Mouse (Mus musculus): ENCODE results near the gene Stam.

The Stam gene

DNA sequence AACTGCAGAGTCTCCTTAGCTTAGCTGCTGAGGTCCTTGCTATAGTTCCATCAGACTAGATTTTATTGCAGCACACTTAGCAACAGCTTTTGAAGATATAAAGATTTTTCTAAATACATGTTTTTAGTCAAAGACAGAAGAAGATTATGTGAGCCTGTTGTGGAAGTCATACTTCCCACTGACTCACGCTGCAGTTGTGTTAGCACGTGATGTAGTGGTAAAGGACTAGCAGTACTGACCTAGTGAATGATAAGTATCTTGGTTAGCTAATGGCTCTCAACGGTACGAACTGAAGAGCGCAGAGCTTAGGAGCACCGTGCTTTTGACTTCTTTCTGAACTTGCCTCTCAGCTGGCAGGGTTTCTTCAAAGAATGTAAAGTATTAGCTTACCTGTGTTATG, 52.5 kb downstream of the Stam start:
- no peak for DNase-seq (ENCODE audit: low spot score in 2 of 2)

DNA sequence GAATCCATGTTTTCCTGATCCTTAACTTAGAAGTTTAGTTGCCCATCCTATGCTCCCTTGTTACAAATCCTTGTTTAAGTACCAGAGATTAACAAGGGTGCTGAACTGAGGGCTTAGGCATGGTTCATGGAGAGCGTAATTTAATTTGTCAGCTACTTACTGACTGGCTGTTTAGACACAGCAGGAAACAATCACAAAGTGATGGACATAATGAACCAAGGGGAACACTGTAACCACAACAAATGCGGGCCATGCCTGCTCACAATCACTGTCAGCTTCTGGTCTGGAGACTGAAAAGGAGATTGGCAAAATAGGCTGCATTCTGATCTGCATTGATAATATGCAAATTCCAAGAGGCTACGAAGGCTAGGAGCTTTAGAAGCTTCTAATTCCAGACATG, 53.7 kb downstream of the Stam start:
- no peak for DNase-seq (ENCODE audit: low spot score in 2 of 2)

DNA sequence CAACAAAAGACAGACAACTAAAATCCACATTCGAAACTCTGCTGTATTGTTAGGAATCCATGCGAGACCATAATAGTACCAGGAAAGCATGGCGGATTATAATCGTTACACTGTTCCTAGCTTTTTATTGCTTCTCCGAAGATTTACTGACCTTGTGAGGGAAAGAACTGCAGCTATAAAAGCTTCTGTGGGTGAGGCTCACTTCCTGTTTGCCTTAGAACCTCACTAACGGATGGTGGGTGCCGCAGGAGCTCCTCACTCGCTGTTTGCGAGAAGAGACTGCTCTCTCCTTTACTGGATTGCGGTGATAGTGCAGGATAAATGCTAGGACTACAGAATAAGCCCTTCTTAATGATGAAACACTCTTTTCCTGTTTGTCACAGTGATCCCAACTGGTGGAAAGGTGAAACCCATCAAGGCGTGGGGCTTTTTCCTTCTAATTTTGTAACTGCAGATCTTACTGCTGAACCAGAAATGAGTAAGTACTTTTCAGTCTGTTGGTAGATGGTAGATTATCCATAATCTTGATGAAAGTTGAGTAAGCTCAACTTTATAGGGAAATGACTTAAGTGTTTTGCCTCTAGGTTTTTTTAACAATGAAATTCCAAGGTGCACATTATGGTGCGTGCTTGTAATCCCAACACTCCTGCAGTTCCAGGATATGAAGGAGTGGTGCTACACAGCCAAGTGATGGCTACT, 56.9 kb downstream of the Stam start:
- peak; percentile 9 to 10 for DNase-seq (ENCODE audit: low spot score in 2 of 2)

DNA sequence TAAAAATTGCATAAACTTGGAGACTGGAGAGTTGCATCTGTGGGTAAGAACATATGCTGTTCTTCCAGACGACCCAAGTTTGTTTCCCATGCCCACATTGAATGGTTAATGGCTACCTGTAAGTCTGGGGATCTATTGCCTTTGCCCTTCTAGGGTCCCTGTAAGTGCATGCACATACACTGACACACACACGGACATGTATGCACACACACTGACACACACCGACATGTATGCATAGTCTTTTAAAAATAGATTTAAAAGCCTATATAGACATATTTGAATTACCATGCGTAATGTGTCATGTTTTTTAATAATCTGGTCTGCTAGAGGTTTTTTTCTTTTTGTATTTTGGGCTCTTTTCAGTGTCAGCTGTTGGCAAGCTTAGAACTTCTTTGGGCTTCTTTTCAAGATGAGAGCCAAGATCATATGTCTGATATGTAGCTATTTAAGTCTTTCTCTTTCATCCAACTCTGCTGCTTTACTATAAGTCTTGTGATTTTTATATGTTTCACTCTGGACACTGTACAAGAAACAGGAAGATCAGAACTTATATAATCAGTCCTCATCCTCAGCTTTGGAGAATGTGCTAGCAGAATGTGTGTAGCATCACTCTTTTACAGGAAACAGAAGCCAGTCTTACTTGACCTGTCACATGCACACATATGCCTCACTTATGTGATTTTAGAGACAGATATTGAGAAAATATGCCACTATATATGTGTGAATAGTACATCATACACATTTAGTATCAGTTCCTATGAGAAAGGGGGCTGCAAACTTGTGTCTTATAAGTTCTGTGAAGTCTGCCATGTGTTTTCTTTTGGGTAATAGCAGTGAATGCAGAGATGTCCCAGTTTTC, 58.8 kb downstream of the Stam start:
- DNase-seq (ENCODE audit: low spot score in 2 of 2), result no peak

DNA sequence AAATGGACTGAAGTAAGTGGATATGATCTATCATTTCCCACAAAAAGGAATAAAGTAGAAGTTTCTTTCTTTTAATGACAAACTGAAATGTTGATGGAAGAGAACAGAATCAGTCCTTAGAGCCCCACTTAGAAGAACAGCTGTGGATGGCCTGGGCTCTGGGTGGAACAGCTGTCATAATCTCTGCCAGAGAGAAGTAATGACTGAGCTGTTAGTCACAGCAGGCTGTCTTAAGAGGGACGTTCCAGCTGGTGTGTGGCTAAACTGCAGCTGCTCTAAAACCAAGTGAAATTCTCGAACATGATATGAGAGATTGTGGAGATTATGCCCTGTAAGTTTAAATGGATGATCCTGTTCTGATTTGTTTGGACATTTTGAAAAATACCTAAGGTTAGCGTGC, 63.0 kb downstream of the Stam start:
- DNase-seq (ENCODE audit: low spot score in 2 of 2), result no peak

DNA sequence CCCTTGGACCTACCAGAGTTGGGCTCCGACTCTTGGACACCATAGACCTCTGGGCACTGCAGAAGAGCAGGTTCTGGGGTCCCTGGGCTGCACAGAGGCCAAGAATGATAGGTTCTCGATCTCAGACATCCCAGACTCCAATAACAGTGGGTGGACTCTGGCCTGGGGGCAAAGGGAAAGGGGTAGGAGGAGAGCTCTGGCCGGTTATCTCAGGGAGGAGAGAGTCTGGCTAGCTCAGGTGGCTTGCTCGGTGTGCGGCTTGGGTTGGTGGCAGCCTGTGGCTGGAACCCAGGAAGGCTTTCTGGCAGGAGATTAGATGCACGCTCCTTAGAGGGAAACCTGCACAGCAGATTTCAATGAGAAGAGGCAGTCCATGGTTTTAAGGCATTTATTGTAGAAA, 65.7 kb downstream of the Stam start:
- no peak for DNase-seq (ENCODE audit: low spot score in 2 of 2)

DNA sequence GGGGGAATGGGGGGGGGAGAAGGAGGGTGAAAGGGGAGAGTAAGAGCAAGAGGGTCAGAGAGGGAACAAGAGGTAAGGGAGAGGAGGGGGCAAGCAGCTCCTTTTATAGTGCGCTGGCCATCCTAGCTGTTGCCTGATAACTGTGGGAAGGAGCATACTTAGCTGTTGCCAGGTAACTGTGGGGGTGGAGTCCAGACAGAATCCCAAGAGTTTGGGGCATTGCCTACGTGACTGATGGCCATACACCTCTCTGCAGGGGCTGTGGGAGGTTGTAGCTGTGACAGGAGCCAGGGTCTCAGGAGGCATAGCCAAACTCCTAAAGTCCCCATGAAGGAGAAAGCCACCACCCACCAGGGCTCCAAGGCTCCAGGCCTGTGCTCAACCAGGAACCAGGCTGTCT, 66.1 kb downstream of the Stam start:
- no peak for DNase-seq (ENCODE audit: low spot score in 2 of 2)

DNA sequence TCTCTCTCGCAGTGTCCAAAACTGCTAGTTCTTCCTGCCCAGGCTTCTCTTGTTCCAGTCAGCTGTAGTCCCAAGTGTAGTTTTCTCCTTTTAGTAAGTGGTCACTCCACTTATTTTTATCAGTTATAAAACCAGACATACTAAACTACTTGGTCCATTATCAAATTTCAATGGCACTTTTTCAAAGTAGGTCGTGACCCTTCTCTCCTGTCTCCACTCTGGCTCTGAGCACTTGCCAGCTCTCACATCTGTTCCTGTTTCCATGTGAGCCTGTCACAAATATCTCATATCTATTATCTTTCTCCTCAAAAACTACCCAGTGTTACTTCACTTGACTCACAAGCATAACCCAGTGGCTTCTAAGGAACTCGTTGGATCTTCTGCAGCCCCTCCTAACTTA, 71.4 kb downstream of the Stam start:
- no peak for DNase-seq (ENCODE audit: low spot score in 2 of 2)

DNA sequence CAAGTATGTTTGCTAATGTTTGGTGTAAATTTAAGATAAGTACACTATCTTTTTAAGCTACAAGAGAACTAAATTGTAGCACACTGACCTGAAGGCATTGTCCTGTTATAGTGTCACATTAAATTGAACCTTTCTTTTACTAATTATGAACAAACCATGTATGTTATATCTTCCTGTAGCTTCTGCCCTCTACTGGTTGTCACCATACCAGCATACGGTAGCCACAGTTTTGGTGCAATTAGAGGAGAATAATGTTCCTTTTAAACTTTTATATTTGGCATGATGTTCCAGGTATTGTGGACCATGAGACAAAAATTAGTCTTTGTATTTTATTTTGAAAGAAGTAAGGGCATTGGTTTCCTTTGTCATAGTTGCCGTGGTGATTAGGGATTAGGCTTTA, 73.0 kb downstream of the Stam start:
- no peak for DNase-seq (ENCODE audit: low spot score in 2 of 2)

DNA sequence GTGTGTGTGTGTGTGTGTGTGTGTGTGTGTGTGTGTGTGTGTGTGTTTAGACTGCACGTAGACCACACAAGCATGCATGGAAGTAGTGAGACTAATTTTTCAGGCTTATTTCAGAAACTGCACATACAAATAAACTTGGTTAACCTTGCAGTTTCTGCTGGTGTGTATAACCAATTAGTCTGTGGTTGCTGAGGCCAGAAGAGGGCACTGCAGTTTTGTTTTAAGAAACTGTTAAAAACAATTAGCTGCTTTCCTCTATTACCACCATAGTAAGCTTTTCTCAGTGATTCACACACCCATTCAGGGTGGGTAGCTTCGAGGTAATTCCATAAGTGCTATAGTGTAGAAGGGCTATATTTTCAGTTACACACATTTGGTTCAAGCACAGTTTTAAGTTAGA, 76.9 kb downstream of the Stam start:
- peak in 1 of 2 experiments; percentile 11 for DNase-seq (ENCODE audit: low spot score in 2 of 2)

DNA sequence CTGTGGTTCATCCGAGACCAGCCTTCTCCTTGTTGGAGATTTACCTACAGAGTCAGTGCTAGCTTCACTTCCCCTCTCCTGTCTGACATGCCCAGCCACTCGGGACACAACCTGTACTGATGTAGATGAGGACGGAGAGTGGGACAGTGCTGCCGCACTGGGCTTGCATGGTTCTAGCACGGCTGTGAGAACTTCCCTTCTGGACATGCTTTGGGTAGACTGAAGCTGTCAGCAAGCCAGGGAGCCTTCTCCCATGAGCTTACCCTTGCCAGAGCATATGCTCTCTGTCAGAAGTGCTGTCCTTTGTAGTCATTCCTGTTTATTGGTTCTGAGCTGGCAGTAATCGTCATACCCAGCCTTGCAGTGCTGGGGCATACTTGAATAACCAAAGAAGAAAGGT, 78.0 kb downstream of the Stam start:
- DNase-seq (ENCODE audit: low spot score in 2 of 2), result no peak

DNA sequence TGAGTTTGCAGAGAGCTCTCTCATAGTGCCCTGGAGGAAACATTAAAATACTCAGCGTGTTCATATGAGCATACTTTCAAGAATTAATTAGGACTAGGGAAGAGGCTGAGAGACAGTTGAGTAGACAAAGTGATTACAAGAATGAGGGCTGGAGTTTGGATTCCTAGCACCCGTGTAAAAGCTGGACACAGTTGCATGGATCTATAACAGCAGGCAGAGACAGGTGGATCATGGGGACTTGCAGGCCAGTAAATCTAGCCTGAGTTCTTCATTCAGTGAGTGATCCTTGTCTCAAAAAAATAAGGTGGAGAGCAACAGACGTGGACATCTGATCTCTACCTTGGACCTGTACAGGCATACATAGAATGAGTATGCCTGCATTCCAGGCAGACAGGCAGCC, 85.1 kb downstream of the Stam start:
- DNase-seq (ENCODE audit: low spot score in 2 of 2), result no peak

DNA sequence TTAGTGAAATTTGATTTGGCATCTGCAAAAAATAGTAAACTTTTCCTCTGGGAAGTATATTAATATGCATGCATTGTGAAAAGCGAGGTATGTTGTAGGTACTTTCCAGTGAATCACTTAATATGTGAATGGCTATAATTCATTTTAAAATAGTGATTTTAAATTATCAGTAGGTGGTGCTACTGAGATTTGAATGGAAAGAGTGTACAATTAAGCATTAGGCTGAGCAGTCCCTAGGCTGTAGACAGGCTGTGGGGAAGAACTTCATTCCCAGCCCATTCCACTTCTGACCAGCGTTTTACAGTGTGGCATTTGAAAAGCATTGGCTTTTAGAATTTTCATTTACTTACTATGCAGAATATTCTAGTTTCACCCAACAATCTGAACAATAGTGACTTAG, 85.9 kb downstream of the Stam start:
- DNase-seq (ENCODE audit: low spot score in 2 of 2), result no peak

DNA sequence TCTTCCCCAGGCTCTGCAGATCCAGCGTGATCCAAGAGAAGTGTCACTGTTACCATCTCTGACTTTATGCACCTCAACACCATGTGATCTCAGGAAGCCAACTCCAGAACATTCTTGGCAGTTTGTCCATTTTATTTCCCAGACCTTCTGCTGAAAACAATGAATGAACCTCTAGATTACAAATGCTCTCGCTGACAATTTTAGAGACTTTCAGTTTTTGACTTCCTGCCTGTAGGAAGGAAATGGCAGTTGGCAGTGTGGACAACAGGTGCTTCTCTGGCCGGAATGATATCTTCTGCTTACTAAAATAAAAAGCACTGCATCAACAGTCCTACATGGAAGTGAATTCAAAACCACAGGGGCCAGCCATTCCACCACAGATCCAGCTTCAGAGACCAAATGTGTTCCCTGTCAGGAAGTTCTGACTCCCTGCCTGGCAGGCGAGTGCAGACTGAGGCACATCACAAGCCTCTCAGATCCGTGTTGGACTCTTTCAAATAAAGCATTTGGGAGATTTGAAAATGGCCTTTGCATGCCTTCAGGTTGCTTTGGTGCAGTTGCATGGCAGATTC, 90.6 kb downstream of the Stam start:
- DNase-seq (ENCODE audit: low spot score in 2 of 2), result no peak

DNA sequence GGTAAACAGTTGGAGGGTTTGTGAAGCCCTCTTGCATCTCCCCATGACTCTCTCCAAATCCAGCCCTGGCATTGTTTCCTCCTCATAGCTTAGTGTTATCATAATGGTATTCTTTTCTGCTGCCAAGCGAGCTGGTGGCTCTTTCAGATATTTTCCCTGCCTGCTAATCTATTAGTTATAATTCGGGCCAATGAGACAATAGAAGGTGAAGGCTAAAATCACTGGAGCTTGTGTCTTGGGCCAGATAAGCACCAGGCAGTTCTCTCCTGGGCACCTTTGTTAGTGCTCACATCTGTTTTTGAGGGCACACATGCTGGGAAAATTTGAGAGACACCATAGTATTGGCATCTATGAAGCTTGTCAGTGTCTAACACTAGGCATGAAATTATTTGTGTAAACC, 91.2 kb downstream of the Stam start:
- no peak for DNase-seq (ENCODE audit: low spot score in 2 of 2)

DNA sequence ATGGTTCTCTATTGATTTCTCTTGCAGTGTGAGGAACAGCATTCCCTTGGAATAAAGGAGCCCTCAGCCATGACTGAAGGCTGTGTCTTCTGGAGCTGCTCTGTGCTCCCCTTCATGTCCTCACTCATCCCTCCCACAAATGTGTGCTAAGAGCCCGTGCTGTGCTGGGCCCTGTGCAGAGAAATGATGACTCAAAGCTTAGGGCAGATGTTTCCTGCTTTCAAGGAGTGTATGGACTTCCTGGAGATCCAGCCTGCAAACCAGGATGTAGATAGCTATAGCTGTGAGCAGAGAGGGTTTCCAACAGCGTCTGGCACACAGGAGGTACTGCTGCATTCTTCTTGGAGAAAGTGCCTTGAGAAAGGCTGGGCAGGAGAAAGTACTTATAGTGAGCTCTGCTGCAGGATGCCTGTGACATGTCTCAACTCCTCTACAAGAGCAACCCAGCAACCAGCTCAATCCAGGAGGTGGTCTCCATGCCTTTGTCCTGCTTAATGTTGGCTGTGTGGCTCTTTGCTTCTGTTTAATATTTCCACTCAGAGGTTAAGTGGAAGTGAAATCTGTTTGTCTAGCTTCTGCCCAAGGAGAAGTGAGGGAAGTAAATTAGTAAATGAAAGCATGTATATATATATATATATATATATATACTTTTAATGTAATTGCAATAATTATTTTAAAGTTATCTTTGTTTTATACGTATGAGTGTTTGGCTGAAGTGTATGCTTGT, 91.9 kb downstream of the Stam start:
- no peak for DNase-seq (ENCODE audit: low spot score in 2 of 2)

DNA sequence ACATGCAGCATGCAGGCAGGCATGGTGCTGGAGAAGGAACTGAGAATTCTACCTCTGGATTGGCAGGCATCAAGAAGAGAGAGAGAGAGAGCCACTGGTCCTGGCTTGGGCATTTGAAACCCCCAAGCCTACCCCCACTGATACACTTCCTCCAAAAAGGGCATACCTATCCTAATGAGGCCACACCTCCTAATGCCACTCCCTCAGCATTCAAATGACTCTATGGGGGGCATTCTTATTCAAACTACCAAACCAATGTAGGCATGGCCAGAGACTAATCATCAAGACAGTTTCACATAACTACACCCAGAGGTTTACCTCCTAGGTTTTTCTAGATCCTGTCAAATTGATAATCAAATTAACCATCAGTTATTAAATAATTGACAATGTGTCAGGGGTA, 93.8 kb downstream of the Stam start:
- no peak for DNase-seq (ENCODE audit: low spot score in 2 of 2)

DNA sequence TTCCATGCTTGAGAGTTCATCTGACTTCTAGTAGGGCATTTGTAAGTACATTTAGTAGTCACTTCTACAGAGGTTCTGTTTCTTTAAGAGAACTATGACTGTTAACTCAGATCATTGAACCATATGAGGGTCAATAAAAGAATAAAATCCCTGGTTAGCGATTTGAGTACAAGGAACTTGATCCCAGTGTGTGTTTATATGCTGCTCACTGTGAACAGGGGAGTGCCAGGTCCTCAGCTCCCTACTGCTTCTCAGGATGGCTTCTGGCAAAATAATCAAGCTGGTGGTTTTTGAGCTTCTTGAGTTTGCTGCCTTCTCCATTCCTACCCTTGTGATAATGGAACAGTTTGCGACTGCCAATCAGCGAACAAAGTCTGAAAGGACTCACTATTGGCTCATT, 100.4 kb downstream of the Stam start, which contains the start of gene Tmem236:
TSS of gene Tmem236 (plus strand) at position 190 of the 400 bp plus-strand sequence.
- no peak for DNase-seq (ENCODE audit: low spot score in 2 of 2)

DNA sequence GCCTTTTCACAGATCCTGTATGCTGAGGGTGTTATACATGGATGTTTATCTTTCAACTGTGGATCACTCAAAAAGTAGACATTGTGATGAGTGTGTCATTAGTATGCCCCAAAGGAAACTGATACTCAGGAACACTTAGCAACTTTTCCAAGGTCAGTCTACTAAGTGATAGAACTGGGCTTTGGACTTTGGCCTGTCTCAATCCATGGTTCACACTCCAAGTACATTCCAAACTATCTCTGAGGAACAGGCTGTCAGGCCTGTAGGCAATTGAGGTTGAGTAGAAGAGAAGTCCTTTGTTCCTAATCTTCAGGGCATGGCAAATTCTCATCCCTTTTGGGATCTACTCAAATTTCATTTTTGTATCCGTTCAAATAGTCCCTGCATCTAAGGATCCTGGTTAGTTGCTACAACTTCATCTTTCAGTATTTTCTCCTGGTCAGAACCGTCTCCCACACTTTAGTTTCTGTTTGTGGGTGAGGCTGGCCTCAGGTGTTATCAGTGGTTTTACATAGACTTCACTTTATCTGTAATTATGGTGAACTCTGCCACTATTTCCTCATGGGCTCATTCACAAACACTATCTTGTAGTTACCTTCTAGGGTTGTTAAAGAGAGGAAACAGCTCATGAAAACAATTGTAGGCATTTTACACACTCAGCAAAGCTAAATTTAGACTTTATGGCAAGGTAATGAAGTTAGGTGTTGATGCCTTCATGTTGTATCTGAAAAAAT, 102.7 kb downstream of the Stam start:
- no peak for DNase-seq (ENCODE audit: low spot score in 2 of 2)

DNA sequence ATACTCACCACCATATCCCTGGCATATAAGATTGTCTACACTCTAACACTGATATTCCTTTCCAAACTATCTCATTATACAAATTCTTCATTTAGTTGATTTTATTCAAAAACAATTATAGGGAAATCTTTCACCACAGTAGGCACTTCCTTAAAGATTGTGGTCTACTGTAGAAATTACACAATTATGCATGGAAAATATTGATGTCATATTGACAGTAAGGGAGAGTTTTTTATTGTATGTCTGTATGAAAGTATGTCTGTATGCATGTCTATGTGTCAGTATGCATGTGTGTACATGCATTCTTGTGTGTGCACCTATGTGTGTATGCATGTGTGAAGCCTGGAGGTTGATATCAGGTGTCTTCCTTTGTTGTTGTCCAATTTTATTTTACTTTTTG, 110.5 kb downstream of the Stam start:
- no peak for DNase-seq (ENCODE audit: low spot score in 2 of 2)

DNA sequence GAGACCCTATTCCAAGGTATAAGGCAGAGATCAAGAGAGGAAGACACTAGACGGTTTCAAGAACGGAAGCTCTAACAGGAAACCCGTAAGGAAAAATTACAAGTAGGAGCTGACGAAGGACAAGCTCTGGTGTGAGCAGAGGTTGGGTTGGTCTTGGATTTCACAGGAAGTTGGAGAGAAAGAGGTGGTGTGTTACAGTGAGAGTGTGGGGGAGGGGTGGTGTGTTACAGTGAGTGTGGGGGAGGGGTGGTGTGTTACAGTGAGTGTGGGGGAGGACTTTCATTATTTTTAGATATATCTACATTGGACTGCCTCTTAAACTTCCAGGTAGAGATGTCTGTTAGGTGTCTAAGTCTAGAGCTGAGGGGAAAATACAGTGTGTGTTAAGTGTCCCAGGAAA, 116.8 kb downstream of the Stam start:
- DNase-seq (ENCODE audit: low spot score in 2 of 2), result no peak

DNA sequence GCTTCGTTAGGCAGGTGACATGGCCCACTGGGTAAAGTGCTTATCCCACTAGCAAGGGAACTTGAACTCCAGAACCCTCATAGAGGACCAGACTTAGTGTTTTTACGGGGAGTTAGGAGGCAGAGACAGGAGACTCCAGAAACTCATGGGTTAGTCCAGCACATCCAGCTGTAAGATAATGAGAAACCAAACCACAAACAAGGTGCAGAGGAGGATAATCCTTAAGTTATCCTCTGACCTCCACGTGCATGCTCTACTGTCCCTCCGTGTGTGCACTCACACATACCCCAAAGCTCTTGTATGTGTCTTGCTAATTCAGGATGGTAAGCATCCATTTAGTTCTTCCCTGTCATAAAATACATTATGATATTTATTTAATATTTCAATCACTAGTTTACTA, 117.7 kb downstream of the Stam start:
- DNase-seq (ENCODE audit: low spot score in 2 of 2), result no peak
